Mouse (Mus musculus) midbrain, embryonic 10.5 days (tissue): ENCODE measurements at regions not wholly inside any gene's neighbourhood (a gene's known extent, or its start where the extent isn't known, plus 50 kb on each side); places are given as distances from the start of the nearest gene placed in this dataset.

Source experiments
- DNase-seq: peaks from one replicate; pipeline ENCODE4 v3.0.0-alpha.2; 2017; ENCODE audit warnings: low spot score
- H3K27ac ChIP-seq: fragments of 300-500 bp; sonication (generic); replicated peaks from 2 replicates; pipeline ENCODE4 v1.5.1; 2016; ENCODE audit warnings: mild to moderate bottlenecking
- H3K27me3 ChIP-seq: fragments of 300-500 bp; sonication (generic); 2 replicates; pipeline ENCODE4 v1.6.1; 2016; ENCODE audit warnings: low read depth, mild to moderate bottlenecking; ENCODE audit not compliant: poor library complexity, severe bottlenecking
- H3K36me3 ChIP-seq: fragments of 300-500 bp; sonication (generic); 2 replicates; pipeline ENCODE4 v1.6.1; 2016; ENCODE audit warnings: mild to moderate bottlenecking, moderate library complexity
- H3K4me1 ChIP-seq: fragments of 300-500 bp; sonication (generic); 2 replicates; pipeline ENCODE4 v1.6.1; 2016
- H3K4me3 ChIP-seq: fragments of 300-500 bp; sonication (generic); 2 replicates; pipeline ENCODE4 v1.5.1; 2016; ENCODE audit warnings: mild to moderate bottlenecking, moderate library complexity
- H3K9me3 ChIP-seq: fragments of 300-500 bp; sonication (generic); replicated peaks from 2 replicates; pipeline ENCODE4 v1.6.1; 2016; ENCODE audit warnings: mild to moderate bottlenecking
- WGBS: fragments of 180-500 bp; shearing (Covaris S2); methylation state at CpG from one replicate; pipeline ENCODE4 v1.1.7; 2016; 5-methylcytosine and 5-hydroxymethylcytosine counted together

DNA sequence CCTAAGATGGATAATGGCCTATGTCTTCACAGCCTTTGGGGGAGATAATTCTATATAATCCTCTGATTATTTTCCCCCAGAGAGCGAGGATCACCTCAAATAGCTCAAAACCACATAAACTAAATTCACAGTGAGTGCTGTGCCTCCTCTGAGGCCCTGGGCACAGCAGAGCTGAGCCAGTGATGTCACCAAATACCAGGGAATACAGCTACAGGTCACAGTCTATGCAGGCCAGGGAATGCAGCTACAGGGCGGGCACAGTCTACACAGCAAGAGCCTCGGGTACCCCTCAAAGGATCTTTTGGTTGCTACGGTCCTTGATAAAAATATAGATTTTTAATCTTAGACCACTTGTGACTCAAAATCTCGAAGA is 211.4 kb downstream of the Tgfb2 start:
- Histone ChIP-seq H3K27ac (no peak overlapping the region), H3K4me1 (no peaks in the 10 kb centered on the region), H3K36me3 (no peaks in the 10 kb centered on the region), H3K9me3 (no peaks in the 10 kb centered on the region), H3K27me3 (no peaks in the 10 kb centered on the region), H3K4me3 (no peak overlapping the region)
- 93% methylated on average over 5 of the region's 5 CpGs for WGBS
- no peak for DNase-seq

- Histone ChIP-seq H3K27me3 (no peaks in the 10 kb centered on the region), H3K36me3 (no peaks in the 10 kb centered on the region), H3K4me3 (no peak overlapping the region), H3K4me1 (no peaks in the 10 kb centered on the region), H3K27ac (no peak overlapping the region), H3K9me3 (no peaks in the 10 kb centered on the region)
- no peak for DNase-seq
- 89% methylated on average over 14 of the region's 14 CpGs for WGBS
Observed at GRCm38 (mm10) chr1:186493664-186494410, 212.0 kb downstream of the Tgfb2 start.

DNA sequence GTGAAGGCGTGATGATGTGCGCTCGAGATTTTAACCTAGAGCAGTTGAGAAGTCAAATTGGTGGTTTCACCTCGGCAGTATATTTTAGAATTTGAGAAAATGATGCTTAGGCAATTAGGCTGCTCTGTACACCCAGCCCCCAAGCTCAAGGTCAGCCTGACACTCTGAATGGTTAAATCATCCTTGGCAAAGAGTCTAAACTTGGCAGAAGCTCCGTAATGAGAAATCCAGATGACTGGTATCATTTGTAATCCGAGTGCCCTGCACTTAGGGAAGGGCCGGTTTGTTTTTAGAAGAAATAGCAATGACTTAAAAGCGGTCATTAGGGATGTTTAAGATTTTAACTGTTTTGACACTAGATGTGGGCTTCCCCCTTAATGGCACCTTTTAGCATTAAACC is 223.6 kb downstream of the Tgfb2 start:
- H3K9me3 ChIP-seq: no peaks in the 10 kb centered on the region
- no peak for DNase-seq
- H3K4me3 ChIP-seq: no peak overlapping the region
- H3K27me3 ChIP-seq: no peaks in the 10 kb centered on the region
- no peaks in the 10 kb centered on the region for H3K36me3 ChIP-seq
- H3K4me1 ChIP-seq: no peaks in the 10 kb centered on the region
- 88% methylated on average over 8 of the region's 8 CpGs for WGBS
- no peak overlapping the region for H3K27ac ChIP-seq

GRCm38 (mm10) chr1:186480019-186480418 is 225.8 kb downstream of the Tgfb2 start:
- H3K36me3 ChIP-seq: no peaks in the 10 kb centered on the region
- peaks cover 1% of the 10 kb centered on the region for H3K4me1 ChIP-seq
- H3K4me3 ChIP-seq: no peak overlapping the region
- no peaks in the 10 kb centered on the region for H3K9me3 ChIP-seq
- H3K27me3 ChIP-seq: no peaks in the 10 kb centered on the region
- no peak overlapping the region for H3K27ac ChIP-seq
- no peak for DNase-seq
- WGBS: 100% methylated on average over 1 of the region's 1 CpGs

- Histone ChIP-seq H3K4me3 (no peak overlapping the region), H3K27ac (no peak overlapping the region), H3K9me3 (no peaks in the 10 kb centered on the region), H3K27me3 (peaks cover 5% of the 10 kb centered on the region; the same call in 1 of the 2 replicates), H3K36me3 (no peaks in the 10 kb centered on the region), H3K4me1 (peaks cover 8% of the 10 kb centered on the region)
- DNase-seq: no peak
- 80% methylated on average over 8 of the region's 8 CpGs for WGBS
Observed at GRCm38 (mm10) chr1:186478428-186479238, 227.2 kb downstream of the Tgfb2 start.

GRCm38 (mm10) chr1:186474844-186475243 is 230.9 kb downstream of the Tgfb2 start:
- Histone ChIP-seq H3K9me3 (no peaks in the 10 kb centered on the region), H3K27me3 (peaks cover 10% of the 10 kb centered on the region), H3K36me3 (no peaks in the 10 kb centered on the region), H3K27ac (no peak overlapping the region), H3K4me1 (peaks cover 8% of the 10 kb centered on the region), H3K4me3 (no peak overlapping the region)
- DNase-seq: peak; percentile 67
- WGBS: 21% methylated on average over 2 of the region's 2 CpGs

DNA sequence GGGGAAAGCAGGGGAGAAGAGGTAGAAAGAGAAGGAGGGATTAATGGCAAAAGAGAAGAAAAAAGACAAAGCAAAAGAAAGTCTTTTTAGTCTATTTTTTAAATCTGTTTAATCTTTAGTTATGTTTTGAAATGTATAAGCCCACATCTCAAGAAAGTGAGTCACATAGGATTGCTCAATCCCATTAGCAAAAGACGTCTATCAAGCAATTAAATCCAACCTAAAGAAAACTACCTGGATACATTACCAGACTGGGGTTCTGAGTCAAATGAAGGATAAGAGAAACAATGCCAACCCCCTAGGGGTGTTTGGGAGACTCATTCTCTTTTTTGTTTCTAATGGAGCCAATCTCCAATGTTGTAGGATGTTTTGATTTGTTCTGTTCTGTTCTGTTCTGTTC is 231.4 kb downstream of the Tgfb2 start:
- WGBS: 70% methylated on average over 1 of the region's 1 CpGs
- Histone ChIP-seq H3K9me3 (no peaks in the 10 kb centered on the region), H3K27me3 (peaks cover 10% of the 10 kb centered on the region), H3K27ac (no peak overlapping the region), H3K4me1 (peaks cover 8% of the 10 kb centered on the region), H3K36me3 (no peaks in the 10 kb centered on the region), H3K4me3 (no peak overlapping the region)
- no peak for DNase-seq

GRCm38 (mm10) chr1:186472955-186473354 is 232.8 kb downstream of the Tgfb2 start:
- H3K9me3 ChIP-seq: no peaks in the 10 kb centered on the region
- no peak overlapping the region for H3K27ac ChIP-seq
- WGBS: 92% methylated on average over 10 of the region's 10 CpGs
- H3K4me3 ChIP-seq: no peak overlapping the region
- DNase-seq: no peak
- H3K36me3 ChIP-seq: no peaks in the 10 kb centered on the region
- H3K27me3 ChIP-seq: peaks cover 10% of the 10 kb centered on the region
- peaks cover 8% of the 10 kb centered on the region for H3K4me1 ChIP-seq

- H3K4me3 ChIP-seq: no peak overlapping the region
- H3K36me3 ChIP-seq: no peaks in the 10 kb centered on the region
- no peaks in the 10 kb centered on the region for H3K9me3 ChIP-seq
- DNase-seq: no peak
- no peaks in the 10 kb centered on the region for H3K27me3 ChIP-seq
- 93% methylated on average over 5 of the region's 5 CpGs for WGBS
- no peak overlapping the region for H3K27ac ChIP-seq
- no peaks in the 10 kb centered on the region for H3K4me1 ChIP-seq
Observed at GRCm38 (mm10) chr1:186465526-186465925, 240.3 kb downstream of the Tgfb2 start.

GRCm38 (mm10) chr1:186460742-186461141 is 245.0 kb downstream of the Tgfb2 start:
- Histone ChIP-seq H3K4me3 (no peak overlapping the region), H3K27ac (no peak overlapping the region), H3K27me3 (no peaks in the 10 kb centered on the region), H3K36me3 (no peaks in the 10 kb centered on the region), H3K4me1 (no peaks in the 10 kb centered on the region), H3K9me3 (no peaks in the 10 kb centered on the region)
- DNase-seq: no peak
- 88% methylated on average over 10 of the region's 10 CpGs for WGBS

DNA sequence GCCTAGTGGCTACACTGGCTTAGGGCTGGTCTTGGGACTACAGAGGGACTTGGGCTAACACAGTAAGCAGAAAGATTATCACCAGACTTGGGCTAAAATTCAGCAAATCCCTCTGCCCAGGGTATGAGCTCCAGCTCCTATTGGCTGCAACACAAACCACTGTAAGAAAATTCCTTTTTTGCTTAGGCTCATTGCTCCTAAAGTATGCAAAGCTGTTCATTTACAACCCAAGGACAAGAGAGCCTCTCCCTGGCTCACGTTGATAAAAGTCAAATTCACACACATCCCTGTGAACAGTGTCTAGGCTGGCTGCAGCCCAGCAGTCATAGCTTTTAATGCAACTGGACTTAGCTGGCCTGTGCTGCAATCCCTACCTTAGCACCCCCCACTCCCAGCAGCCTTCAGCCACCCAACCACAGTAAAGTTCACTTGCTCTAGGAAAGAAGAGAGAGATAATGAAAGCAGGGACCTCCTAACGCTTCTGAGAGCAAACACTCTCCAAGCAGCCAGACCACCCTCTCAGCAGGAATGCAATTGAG is 247.6 kb downstream of the Tgfb2 start:
- Histone ChIP-seq H3K9me3 (no peaks in the 10 kb centered on the region), H3K36me3 (no peaks in the 10 kb centered on the region), H3K27ac (no peak overlapping the region), H3K4me3 (no peak overlapping the region), H3K4me1 (no peaks in the 10 kb centered on the region), H3K27me3 (no peaks in the 10 kb centered on the region)
- DNase-seq: no peak
- WGBS: 48% methylated on average over 2 of the region's 2 CpGs

DNA sequence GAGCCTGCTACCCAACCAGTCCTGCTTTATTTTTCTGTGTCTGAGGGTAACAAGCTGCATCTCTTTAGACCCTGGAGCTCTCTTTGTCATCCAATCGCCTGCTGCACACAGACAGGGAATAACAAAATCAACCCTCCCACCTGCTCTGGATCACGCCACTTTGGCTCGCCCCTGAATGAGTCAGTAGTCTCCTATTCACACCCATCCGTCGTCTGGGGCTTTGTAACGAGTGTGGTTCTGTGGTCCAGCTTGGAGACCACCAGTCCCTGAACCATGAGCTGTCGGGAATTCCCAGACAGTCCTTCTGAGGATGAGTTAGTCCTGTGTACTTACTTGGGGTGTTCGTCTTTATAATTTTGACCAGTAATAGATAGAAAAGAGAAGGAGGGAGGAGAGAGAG is 248.7 kb downstream of the Tgfb2 start:
- no peak overlapping the region for H3K27ac ChIP-seq
- no peak overlapping the region for H3K4me3 ChIP-seq
- H3K27me3 ChIP-seq: no peaks in the 10 kb centered on the region
- DNase-seq: no peak
- H3K36me3 ChIP-seq: no peaks in the 10 kb centered on the region
- no peaks in the 10 kb centered on the region for H3K9me3 ChIP-seq
- no peaks in the 10 kb centered on the region for H3K4me1 ChIP-seq
- 83% methylated on average over 8 of the region's 8 CpGs for WGBS

- no peaks in the 10 kb centered on the region for H3K9me3 ChIP-seq
- no peak for DNase-seq
- WGBS: 93% methylated on average over 3 of the region's 3 CpGs
Observed at GRCm38 (mm10) chr1:186456131-186456530, 249.7 kb downstream of the Tgfb2 start.

More at GRCm38 (mm10) chr1:186456131-186456530, 249.7 kb downstream of the Tgfb2 start:
- Histone ChIP-seq H3K27me3 (no peaks in the 10 kb centered on the region), H3K27ac (no peak overlapping the region), H3K36me3 (no peaks in the 10 kb centered on the region), H3K4me3 (no peak overlapping the region), H3K4me1 (no peaks in the 10 kb centered on the region)
